ENCODE assay signal across 13 mouse cellular contexts in the genomic region with DNA sequence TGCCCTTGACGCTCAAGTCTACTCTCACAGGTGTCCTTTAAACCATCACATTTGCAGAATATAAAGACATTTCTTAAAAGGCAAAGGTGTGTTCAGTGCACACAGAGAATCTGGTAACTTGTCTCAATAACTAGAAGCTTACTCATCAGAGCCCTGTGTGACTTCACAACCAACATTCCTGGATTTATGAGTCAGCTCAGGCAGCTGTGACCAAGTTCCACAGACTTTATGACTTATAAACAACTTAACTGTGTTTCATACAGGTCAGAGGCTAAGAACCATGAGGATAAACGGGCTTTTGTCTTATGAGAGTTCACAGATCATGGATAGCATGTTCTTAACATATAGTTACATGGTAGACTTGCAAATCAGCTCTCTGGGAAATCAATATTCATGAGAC. TPM values are rescaled to one million over a fixed set of nuclear protein-coding genes. Genes with fewer than 3 reads are reported as not detected.
DNase-seq lines count a peak whose midpoint lies in the region.
"Had no signal": no experiment of that assay in that cellular context is flagged by ENCODE, and none has a peak within 500 bp of the region (broad histone marks: within the 10 kb centered on the region; RNA-seq: fewer than 3 reads in every experiment).

No protein-coding gene starts in this region.

- peak; percentile 52 to 82 for DNase-seq in adrenal gland, adult (ENCODE audit: inconsistent age in 2 of 2, low spot score in 1 of 2)
- no peak for DNase-seq in adrenal gland, postnatal 25 days
- peak; percentile 14 to 25 for DNase-seq in kidney, postnatal 36 days
- DNase-seq in kidney, adult 18-20 months = no peak
- DNase-seq in adipocyte (ENCODE audit: low spot score) = peak; percentile 44
- DNase-seq in large intestine, adult 2 months (ENCODE audit: low read depth, low spot score) = peak; percentile 80
- no peak for DNase-seq in left cerebral cortex, postnatal 4 days
- no peak for DNase-seq in thymus, postnatal 25 days
- DNase-seq: cerebellum, adult 8-10 months; forebrain, postnatal 0 days; kidney, postnatal 25 days; liver, embryonic 13.5 days; lung, postnatal 14 days had no signal

- intact Hi-C loops in left cerebral cortex, postnatal 4 days (cut with DNase I) = no loop called here

- 21% methylated on average over 2 of the region's 2 CpGs for WGBS in large intestine, adult 2 months

RNA-seq across cellular contexts. Expression of gene Uxs1, which starts 8.5 kb away (rescaled TPM):
- 45.8 and 56.1 TPM in 2 replicates for total RNA-seq in adrenal gland, postnatal 25 days (2021)
- 7.8 and 9.1 TPM in 2 replicates for polyA plus RNA-seq in large intestine, adult 2 months (2012; rRNA removed)
- total RNA-seq in left cerebral cortex, postnatal 4 days (2021) = 10 to 100 TPM; 30.0 to 33.3 TPM

Comparison
In these comparisons a context has a peak if more than half of its experiments do, and no peak if none do; other contexts are left out.
1. DNase-seq: peak in adrenal gland, adult (2 of 2), kidney, postnatal 36 days (2 of 2), adipocyte (single experiment) and large intestine, adult 2 months (single experiment); none in adrenal gland, postnatal 25 days (single experiment), kidney, adult 18-20 months (single experiment), left cerebral cortex, postnatal 4 days (single experiment) and thymus, postnatal 25 days (single experiment).